Mouse (Mus musculus) urinary bladder, postnatal 14 days (tissue): ENCODE measurements around the gene Lyg2.
A peak's percentile ranks its signal among the peaks of the same experiment; 100 is the strongest.

Experiments
- DNase-seq: peaks from one replicate; pipeline ENCODE4 v3.0.0; 2021; ENCODE audit warnings: low spot score

The Lyg2 gene

GRCm38 (mm10) chr1:37877736-37878460 lies 38.4 kb downstream of the Lyg2 start:
- DNase-seq, result no peak

GRCm38 (mm10) chr1:37873157-37873556 lies 43.1 kb downstream of the Lyg2 start:
- no peak for DNase-seq

- peak; percentile 82 for DNase-seq
Measured at GRCm38 (mm10) chr1:37872131-37873067, 43.9 kb downstream of the Lyg2 start.

GRCm38 (mm10) chr1:37871704-37872103 lies 44.6 kb downstream of the Lyg2 start, which contains the start of gene Lipt1:
TSS of gene Lipt1 (plus strand) at chr1:37871738.
- DNase-seq, result peak; percentile 41

GRCm38 (mm10) chr1:37869362-37869761 lies 46.9 kb downstream of the Lyg2 start:
- DNase-seq, result no peak

GRCm38 (mm10) chr1:37868640-37869039 lies 47.7 kb downstream of the Lyg2 start:
- no peak for DNase-seq

GRCm38 (mm10) chr1:37867684-37868322 lies 48.5 kb downstream of the Lyg2 start:
- DNase-seq, result no peak

- DNase-seq, result peak; percentile 45
Measured at GRCm38 (mm10) chr1:37867056-37867455, 49.2 kb downstream of the Lyg2 start.

- no peak for DNase-seq
Measured at GRCm38 (mm10) chr1:37866286-37866685, 50.0 kb downstream of the Lyg2 start, which contains the start of gene Tsga10. TSS of gene Tsga10 (minus strand) at chr1:37866429.

GRCm38 (mm10) chr1:37865401-37866215 lies 50.7 kb downstream of the Lyg2 start:
- DNase-seq, result no peak

GRCm38 (mm10) chr1:37864511-37865400 lies 51.5 kb downstream of the Lyg2 start:
- DNase-seq, result peak; percentile 100
